Mouse (Mus musculus) limb, embryonic 11.5 days (tissue): ENCODE measurements at regions not wholly inside any gene's neighbourhood (a gene's known extent, or its start where the extent isn't known, plus 50 kb on each side); places are given as distances from the start of the nearest gene placed in this dataset.

Experiments
- ATAC-seq: fragments of 200-750 bp; cut with Nextera tagmentation; 2 replicates; pipeline ENCODE4 v1.8.0; 2017; ENCODE audit warnings: low read depth; ENCODE audit not compliant: insufficient number of reproducible peaks, low FRiP score, low TSS enrichment
- DNase-seq: peaks from one replicate; pipeline ENCODE4 v3.0.0-alpha.2; 2015; ENCODE audit warnings: low spot score
- H3K27ac ChIP-seq: fragments of 300-500 bp; sonication (generic); replicated peaks from 2 replicates; pipeline ENCODE4 v1.5.1; 2014; ENCODE audit warnings: low read depth, mild to moderate bottlenecking, low read length
- H3K27me3 ChIP-seq: fragments of 300-500 bp; sonication (generic); 2 replicates; pipeline ENCODE4 v1.6.1; 2014; ENCODE audit warnings: mild to moderate bottlenecking, low read length, mixed read lengths; ENCODE audit not compliant: control insufficient read depth, insufficient read depth
- H3K36me3 ChIP-seq: fragments of 300-500 bp; sonication (generic); 2 replicates; pipeline ENCODE4 v1.6.1; 2014; ENCODE audit warnings: mild to moderate bottlenecking, low read length, moderate library complexity, mixed read lengths; ENCODE audit not compliant: control insufficient read depth, insufficient read depth
- H3K4me1 ChIP-seq: fragments of 300-500 bp; sonication (generic); 2 replicates; pipeline ENCODE4 v1.6.1; 2014; ENCODE audit warnings: low read length, mixed read lengths; ENCODE audit not compliant: control insufficient read depth, insufficient read depth
- H3K4me2 ChIP-seq: fragments of 300-500 bp; sonication (generic); 2 replicates; pipeline ENCODE4 v1.6.1; 2014; ENCODE audit warnings: low read depth, mild to moderate bottlenecking, moderate library complexity; ENCODE audit not compliant: severe bottlenecking
- H3K4me3 ChIP-seq: fragments of 300-500 bp; sonication (generic); 2 replicates; pipeline ENCODE4 v1.5.1; 2014; ENCODE audit warnings: low read depth, low read length
- H3K9ac ChIP-seq: fragments of 300-500 bp; sonication (generic); 2 replicates; pipeline ENCODE4 v1.6.1; 2014; ENCODE audit warnings: mild to moderate bottlenecking, low read length
- H3K9me3 ChIP-seq: fragments of 300-500 bp; sonication (generic); 2 replicates; pipeline ENCODE4 v1.6.1; 2016; ENCODE audit warnings: low read length; ENCODE audit not compliant: control insufficient read depth
- WGBS: fragments of 180-500 bp; shearing (Covaris S2); extraction: QIAGEN DNeasy Blood & Tissue Kit; methylation state at CpG from one replicate; pipeline ENCODE4 v1.1.7; 2014; 5-methylcytosine and 5-hydroxymethylcytosine counted together

DNA sequence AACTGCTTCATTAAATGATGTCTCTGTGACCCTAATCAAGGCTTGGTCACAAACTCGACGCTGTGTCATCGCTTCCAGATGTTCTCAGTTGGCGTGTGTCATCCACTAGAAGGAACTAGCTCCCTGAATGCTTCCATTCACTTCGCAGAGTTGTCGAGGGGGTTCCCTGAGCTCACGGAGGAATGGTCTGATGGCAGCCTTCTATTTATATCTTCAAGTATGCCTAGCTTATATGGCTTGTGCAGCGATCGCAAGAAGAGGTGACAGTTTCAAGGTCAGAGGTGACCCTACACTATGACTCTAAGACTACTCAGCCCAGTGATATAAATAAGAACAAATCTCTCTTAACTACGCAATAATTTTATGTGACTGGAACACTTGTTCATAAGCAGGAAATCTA lies 126.3 kb downstream of the Nr4a2 start:
- H3K27me3 ChIP-seq = no peaks in the 10 kb centered on the region
- 74% methylated on average over 10 of the region's 10 CpGs for WGBS
- H3K9me3 ChIP-seq = no peaks in the 10 kb centered on the region
- H3K4me1 ChIP-seq = no peaks in the 10 kb centered on the region
- H3K27ac ChIP-seq = no peak overlapping the region
- ATAC-seq = no peak
- H3K9ac ChIP-seq = no peak overlapping the region
- no peaks in the 10 kb centered on the region for H3K36me3 ChIP-seq
- no peak for DNase-seq
- no peak overlapping the region for H3K4me3 ChIP-seq
- H3K4me2 ChIP-seq = no peak overlapping the region

DNA sequence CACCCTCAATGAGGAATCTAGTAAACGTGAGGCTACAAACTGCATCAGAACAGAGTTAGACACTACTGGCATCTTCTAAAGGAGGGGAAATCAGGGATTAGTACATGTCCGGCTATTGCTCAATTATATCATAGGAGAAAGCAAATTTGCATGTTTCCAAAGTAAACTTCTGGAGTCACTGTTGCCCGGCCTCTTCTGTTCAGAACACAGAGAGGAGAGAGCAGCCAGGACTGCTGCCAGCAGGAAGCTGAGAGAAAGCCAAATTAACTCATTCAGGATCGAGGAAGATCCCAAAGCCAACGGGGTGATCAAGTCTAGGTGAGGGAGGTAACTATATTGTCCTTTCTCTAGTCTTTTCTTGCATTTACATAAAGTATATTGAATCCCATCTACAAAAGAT lies 131.0 kb downstream of the Nr4a2 start:
- Histone ChIP-seq H3K27ac (no peak overlapping the region), H3K4me1 (no peaks in the 10 kb centered on the region), H3K4me2 (no peak overlapping the region), H3K36me3 (no peaks in the 10 kb centered on the region), H3K4me3 (no peak overlapping the region), H3K9me3 (no peaks in the 10 kb centered on the region), H3K9ac (no peak overlapping the region), H3K27me3 (no peaks in the 10 kb centered on the region)
- no peak for ATAC-seq
- 80% methylated on average over 5 of the region's 5 CpGs for WGBS
- no peak for DNase-seq

DNA sequence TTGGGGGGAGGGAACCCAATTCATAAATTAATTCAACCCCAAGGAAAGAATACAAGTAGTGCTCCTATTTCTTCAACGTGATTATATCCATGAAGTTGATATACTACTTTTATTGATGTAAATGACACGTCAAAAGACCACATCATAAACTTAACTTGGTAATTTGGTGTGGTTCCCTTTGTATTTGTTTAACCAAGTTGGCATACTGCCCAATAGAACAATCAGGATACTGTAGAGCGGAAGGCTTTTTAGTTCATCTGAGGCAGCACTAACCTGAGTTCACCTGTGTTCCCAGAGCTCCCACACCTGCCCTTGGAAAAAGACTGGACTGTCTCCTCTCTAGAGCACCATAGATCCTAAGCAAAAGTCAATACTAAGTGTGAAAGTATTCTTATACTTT lies 132.0 kb downstream of the Nr4a2 start:
- ATAC-seq (no peak), DNase-seq (no peak)
- 90% methylated on average over 3 of the region's 3 CpGs for WGBS

DNA sequence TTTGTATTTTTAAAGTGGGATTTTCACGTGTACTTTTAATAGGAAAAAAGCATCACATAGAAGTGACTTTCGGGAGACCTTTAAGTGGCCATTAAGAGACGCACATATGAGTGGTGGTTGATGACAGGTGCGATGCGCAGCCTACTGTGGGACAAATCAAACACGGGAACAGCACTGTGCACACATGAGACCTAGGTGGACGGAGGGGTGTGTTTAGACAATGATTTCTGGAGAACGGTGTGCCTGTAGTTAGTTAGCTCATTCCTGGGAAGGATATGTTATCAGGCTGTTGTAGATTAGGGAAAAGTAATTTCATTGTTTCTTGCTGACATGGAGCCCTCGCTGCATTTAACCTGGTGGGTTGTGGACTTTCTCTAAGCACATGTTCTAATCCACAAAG lies 133.0 kb downstream of the Nr4a2 start:
- H3K27ac ChIP-seq = no peak overlapping the region
- H3K27me3 ChIP-seq = no peaks in the 10 kb centered on the region
- WGBS = 90% methylated on average over 9 of the region's 9 CpGs

More for the DNA sequence above, 132.0 kb downstream of the Nr4a2 start:
- H3K9ac ChIP-seq = no peak overlapping the region
- H3K36me3 ChIP-seq = no peaks in the 10 kb centered on the region
- no peaks in the 10 kb centered on the region for H3K9me3 ChIP-seq
- H3K27ac ChIP-seq = no peak overlapping the region
- H3K27me3 ChIP-seq = no peaks in the 10 kb centered on the region
- no peaks in the 10 kb centered on the region for H3K4me1 ChIP-seq
- H3K4me2 ChIP-seq = no peak overlapping the region
- no peak overlapping the region for H3K4me3 ChIP-seq

DNA sequence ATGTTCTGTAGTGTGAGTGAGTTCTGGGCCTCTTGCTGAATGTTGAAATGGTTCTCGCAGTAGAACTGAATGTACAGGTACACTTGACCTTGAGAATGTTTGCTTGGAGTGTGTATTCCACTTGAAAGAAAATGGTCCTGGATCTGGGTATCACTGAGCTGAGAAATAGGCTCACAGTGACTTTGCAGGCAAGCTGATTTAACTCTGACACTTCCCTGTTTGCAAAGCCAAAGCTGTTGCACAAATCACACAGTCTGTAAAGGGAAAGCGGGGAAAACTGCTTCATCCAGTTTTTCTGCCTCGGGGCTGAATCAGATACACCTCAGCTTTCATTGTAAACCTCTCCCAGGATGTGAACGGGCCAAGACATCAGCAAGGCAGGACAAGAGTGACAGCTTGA lies 140.6 kb downstream of the Nr4a2 start:
- Histone ChIP-seq H3K4me3 (no peak overlapping the region), H3K36me3 (no peaks in the 10 kb centered on the region), H3K4me1 (no peaks in the 10 kb centered on the region), H3K27me3 (no peaks in the 10 kb centered on the region), H3K9me3 (no peaks in the 10 kb centered on the region), H3K9ac (no peak overlapping the region), H3K27ac (no peak overlapping the region), H3K4me2 (no peak overlapping the region)
- no peak for DNase-seq
- 74% methylated on average over 4 of the region's 4 CpGs for WGBS
- ATAC-seq = no peak

More for the DNA sequence above, 133.0 kb downstream of the Nr4a2 start:
- ATAC-seq (no peak), DNase-seq (no peak)
- Histone ChIP-seq H3K36me3 (no peaks in the 10 kb centered on the region), H3K4me2 (no peak overlapping the region), H3K9ac (no peak overlapping the region), H3K4me3 (no peak overlapping the region), H3K9me3 (no peaks in the 10 kb centered on the region), H3K4me1 (no peaks in the 10 kb centered on the region)

DNA sequence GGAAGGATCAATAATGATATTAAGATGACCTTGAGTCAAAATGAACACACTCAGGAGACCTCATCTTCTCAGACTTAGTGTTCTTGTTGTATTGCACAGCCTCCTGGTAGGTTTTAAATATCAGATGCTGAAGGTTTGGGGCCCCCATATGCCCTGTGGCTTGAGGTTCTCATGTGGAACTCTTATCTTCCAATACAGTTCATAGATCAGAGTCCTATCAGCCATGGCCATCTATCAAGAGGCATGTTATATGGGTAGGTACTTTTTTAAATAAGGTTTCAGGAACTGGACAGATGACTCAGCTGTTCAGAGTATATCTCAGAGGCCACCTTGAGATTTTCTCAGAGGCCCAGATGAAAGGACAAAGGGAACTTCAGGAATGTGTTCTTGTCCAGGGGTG lies 143.2 kb downstream of the Nr4a2 start:
- no peaks in the 10 kb centered on the region for H3K27me3 ChIP-seq
- DNase-seq (no peak), ATAC-seq (no peak)
- H3K4me3 ChIP-seq = no peak overlapping the region
- H3K27ac ChIP-seq = no peak overlapping the region
- H3K9ac ChIP-seq = no peak overlapping the region
- H3K36me3 ChIP-seq = no peaks in the 10 kb centered on the region
- H3K4me2 ChIP-seq = no peak overlapping the region
- no peaks in the 10 kb centered on the region for H3K4me1 ChIP-seq
- H3K9me3 ChIP-seq = no peaks in the 10 kb centered on the region

DNA sequence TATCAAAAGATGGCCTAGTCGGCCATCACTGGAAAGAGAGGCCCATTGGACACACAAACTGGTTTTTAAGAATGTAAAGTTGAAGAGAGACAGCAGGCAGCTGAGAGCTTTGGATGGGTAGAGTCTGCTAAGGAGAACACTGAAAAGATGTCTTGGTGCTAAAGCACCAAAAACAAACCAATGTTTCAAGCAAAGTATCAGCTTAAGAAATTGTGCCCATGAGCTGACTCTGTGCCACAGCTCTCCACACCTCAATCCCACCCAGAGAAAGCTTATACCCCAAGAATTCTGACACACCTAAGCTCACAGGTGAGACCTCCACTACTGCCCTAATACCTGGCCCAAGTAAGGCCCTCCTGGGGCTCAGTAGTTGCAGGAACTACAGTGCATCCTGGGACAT lies 148.1 kb downstream of the Nr4a2 start:
- 91% methylated on average over 1 of the region's 1 CpGs for WGBS
- Histone ChIP-seq H3K36me3 (no peaks in the 10 kb centered on the region), H3K4me1 (no peaks in the 10 kb centered on the region), H3K4me3 (no peak overlapping the region), H3K27me3 (no peaks in the 10 kb centered on the region), H3K27ac (no peak overlapping the region), H3K4me2 (no peak overlapping the region), H3K9ac (no peak overlapping the region), H3K9me3 (no peaks in the 10 kb centered on the region)
- ATAC-seq (no peak), DNase-seq (no peak)

DNA sequence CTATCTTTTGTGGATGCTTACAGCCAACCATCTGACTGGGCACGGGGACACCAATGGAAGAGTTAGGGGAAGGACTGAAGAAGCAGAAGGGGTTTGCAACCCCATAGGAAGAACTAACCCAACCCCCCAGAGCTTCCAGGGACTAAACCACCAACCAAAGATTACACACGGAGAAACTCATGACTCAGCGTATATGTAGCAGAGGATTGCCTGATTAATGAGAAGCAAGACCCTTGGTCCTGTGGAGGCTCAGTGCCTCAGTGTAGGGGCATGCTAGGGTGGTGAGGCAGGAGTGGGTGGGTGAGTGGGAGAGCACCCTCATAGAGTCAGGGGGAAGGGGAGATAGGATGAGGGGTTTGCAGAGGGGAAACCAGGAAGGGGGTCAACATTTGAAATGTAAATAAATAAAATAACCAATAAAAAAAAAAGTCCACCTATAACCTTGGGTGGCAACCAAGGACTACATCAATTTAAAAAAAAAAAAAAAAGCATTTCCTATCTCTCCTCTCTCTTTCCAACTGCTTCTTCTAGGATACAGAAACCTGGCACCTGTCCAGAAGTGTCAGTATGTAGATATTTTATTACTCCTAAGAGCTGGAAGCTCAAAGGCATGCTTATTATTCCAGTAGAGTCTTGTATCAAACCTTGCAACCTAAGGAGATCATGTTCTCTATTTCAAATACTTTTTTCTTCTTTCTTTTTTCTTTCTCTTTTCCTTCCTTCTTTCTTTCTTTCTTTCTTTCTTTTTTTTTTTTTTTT lies 159.7 kb downstream of the Nr4a2 start:
- DNase-seq (no peak), ATAC-seq (no peak)
- no peaks in the 10 kb centered on the region for H3K27me3 ChIP-seq
- no peak overlapping the region for H3K27ac ChIP-seq
- WGBS = 91% methylated on average over 3 of the region's 3 CpGs
- no peak overlapping the region for H3K4me2 ChIP-seq
- H3K4me1 ChIP-seq = no peaks in the 10 kb centered on the region
- H3K9ac ChIP-seq = no peak overlapping the region
- no peaks in the 10 kb centered on the region for H3K9me3 ChIP-seq
- H3K4me3 ChIP-seq = no peak overlapping the region
- H3K36me3 ChIP-seq = no peaks in the 10 kb centered on the region

DNA sequence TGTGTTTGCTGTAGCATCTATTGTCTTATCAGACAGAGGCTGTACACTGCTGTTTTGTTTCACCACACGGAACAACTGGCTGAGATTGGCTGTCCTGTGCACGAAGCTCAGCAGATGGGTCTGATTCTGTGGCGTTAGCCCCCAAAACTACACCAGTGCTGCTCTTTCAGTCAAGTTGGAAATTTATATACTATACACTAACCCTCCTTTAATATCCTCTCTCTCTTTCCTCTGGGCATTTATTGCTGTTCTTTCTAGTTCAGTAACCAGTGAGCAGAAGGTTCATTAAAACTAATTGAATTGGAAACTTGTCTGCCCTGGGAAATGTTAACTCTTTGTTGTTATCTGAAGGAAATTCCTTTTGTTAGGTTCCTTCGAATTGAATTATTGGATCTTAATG lies 164.1 kb downstream of the Nr4a2 start:
- Histone ChIP-seq H3K36me3 (no peaks in the 10 kb centered on the region), H3K4me3 (no peak overlapping the region), H3K9me3 (no peaks in the 10 kb centered on the region), H3K4me2 (no peak overlapping the region), H3K27ac (no peak overlapping the region), H3K27me3 (no peaks in the 10 kb centered on the region), H3K9ac (no peak overlapping the region), H3K4me1 (no peaks in the 10 kb centered on the region)
- DNase-seq (no peak), ATAC-seq (no peak)
- 29% methylated on average over 4 of the region's 4 CpGs for WGBS
